Mouse (Mus musculus) liver, embryonic 11.5 days (tissue): ENCODE results near the gene Eml2. TPM values are rescaled to one million over a fixed set of nuclear protein-coding genes. Genes with fewer than 3 reads are reported as not detected.

Source experiments
- ATAC-seq: fragments of 200-750 bp; cut with Nextera tagmentation; replicated peaks from 2 replicates; pipeline ENCODE4 v1.8.0; 2017; ENCODE audit warnings: moderate number of reproducible peaks, mild to moderate bottlenecking, moderate TSS enrichment, moderate library complexity; ENCODE audit not compliant: low FRiP score
- DNase-seq: peaks from one replicate; pipeline ENCODE4 v3.0.0-alpha.2; 2017; ENCODE audit warnings: low spot score
- H3K27ac ChIP-seq: fragments of 300-500 bp; sonication (generic); 2 replicates; pipeline ENCODE4 v1.5.1; 2014; ENCODE audit warnings: mild to moderate bottlenecking, low read depth, low read length, control low read depth
- H3K27me3 ChIP-seq: fragments of 300-500 bp; sonication (generic); replicated peaks from 2 replicates; pipeline ENCODE4 v1.6.1; 2014; ENCODE audit warnings: low read length, mixed read lengths; ENCODE audit not compliant: control insufficient read depth, insufficient read depth
- H3K36me3 ChIP-seq: fragments of 300-500 bp; sonication (generic); 2 replicates; pipeline ENCODE4 v1.6.1; 2014; ENCODE audit warnings: mild to moderate bottlenecking, low read length, moderate library complexity, mixed read lengths; ENCODE audit not compliant: control insufficient read depth, insufficient read depth
- H3K4me1 ChIP-seq: fragments of 300-500 bp; sonication (generic); replicated peaks from 2 replicates; pipeline ENCODE4 v1.6.1; 2014; ENCODE audit warnings: low read length, mixed read lengths; ENCODE audit not compliant: control insufficient read depth, insufficient read depth
- H3K4me2 ChIP-seq: fragments of 300-500 bp; sonication (generic); 2 replicates; pipeline ENCODE4 v1.6.1; 2014; ENCODE audit warnings: mild to moderate bottlenecking, control low read depth, moderate library complexity
- H3K4me3 ChIP-seq: fragments of 300-500 bp; sonication (generic); 2 replicates; pipeline ENCODE4 v1.5.1; 2014; ENCODE audit warnings: low read depth, low read length, control low read depth
- H3K9ac ChIP-seq: fragments of 300-500 bp; sonication (generic); 2 replicates; pipeline ENCODE4 v1.6.1; 2014; ENCODE audit warnings: low read depth, low read length, control low read depth
- H3K9me3 ChIP-seq: fragments of 300-500 bp; sonication (generic); 2 replicates; pipeline ENCODE4 v1.6.1; 2016; ENCODE audit warnings: low read length, inconsistent platforms, mixed read lengths; ENCODE audit not compliant: control insufficient read depth
- WGBS: fragments of 180-500 bp; shearing (Covaris S2); extraction: QIAGEN DNeasy Blood & Tissue Kit; methylation state at CpG from one replicate; pipeline ENCODE4 v1.1.7; 2014; 5-methylcytosine and 5-hydroxymethylcytosine counted together
- polyA plus RNA-seq: library from polyadenylated mRNA; unstranded; fragments of >200 nt; fragmentation: Nextera tagmentation; extraction: Ambion mirVana; gene quantifications from 2 replicates; pipeline ENCODE4 v1.2.1, GENCODE M21; 2014

The Eml2 gene
- polyA plus RNA-seq = 2.7 and 3.8 TPM in 2 replicates

GRCm38 (mm10) chr7:19175708-19176515 is at the start of gene Eml2:
Gene Eml2, plus strand, starts transcription at chr7:19176421.
- peaks cover 46% of the 10 kb centered on the region for H3K27me3 ChIP-seq
- WGBS = 2% methylated on average over 30 of the region's 30 CpGs
- ATAC-seq (no peak; the same call in 1 of the 2 replicates), DNase-seq (no peak)
- H3K4me2 ChIP-seq = peak within 1 kb of the TSS; percentile 45
- H3K9me3 ChIP-seq = no peaks in the 10 kb centered on the region
- peak within 1 kb of the TSS; percentile 18; the same call in 1 of the 2 replicates for H3K4me3 ChIP-seq
- H3K4me1 ChIP-seq = peaks cover 30% of the 10 kb centered on the region
- H3K9ac ChIP-seq = no peak within 1 kb of the TSS
- H3K27ac ChIP-seq = no peak within 1 kb of the TSS
- H3K36me3 ChIP-seq = no peaks in the 10 kb centered on the region

- no peak for DNase-seq
Observed at GRCm38 (mm10) chr7:19127744-19128143, 48.5 kb upstream of the Eml2 start.

DNA sequence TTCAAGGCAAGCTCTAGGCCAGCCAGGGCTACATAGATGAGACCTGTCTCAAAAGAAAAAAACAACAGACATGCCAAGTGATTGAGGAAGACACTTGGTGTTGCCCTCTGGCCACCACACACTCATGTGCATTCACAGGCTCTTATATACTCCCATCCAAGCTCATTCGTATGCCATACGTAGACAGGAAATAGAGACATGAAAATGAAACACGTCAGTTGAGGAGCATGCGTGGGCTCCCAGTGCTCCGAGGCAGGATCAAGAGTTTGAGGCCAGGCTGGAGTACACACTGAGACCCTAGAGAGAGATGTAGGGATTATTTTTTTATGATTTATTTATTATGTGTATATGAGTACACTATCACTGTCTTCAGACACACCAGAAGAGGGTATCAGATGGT is 46.8 kb upstream of the Eml2 start:
- H3K9ac ChIP-seq = no peak overlapping the region
- peaks cover 10% of the 10 kb centered on the region; the same call in 1 of the 2 replicates for H3K4me1 ChIP-seq
- no peak overlapping the region for H3K4me3 ChIP-seq
- H3K36me3 ChIP-seq = 0 out of 2 replicates have a peak, but pooled peaks cover 3% of the 10 kb centered on the region
- no peak overlapping the region for H3K27ac ChIP-seq
- DNase-seq = no peak
- no peaks in the 10 kb centered on the region for H3K9me3 ChIP-seq
- H3K27me3 ChIP-seq = no peaks in the 10 kb centered on the region
- no peak overlapping the region for H3K4me2 ChIP-seq
- 93% methylated on average over 5 of the region's 5 CpGs for WGBS
- no peak for ATAC-seq

More at GRCm38 (mm10) chr7:19127744-19128143, 48.5 kb upstream of the Eml2 start:
- 92% methylated on average over 5 of the region's 5 CpGs for WGBS
- no peak overlapping the region for H3K27ac ChIP-seq
- H3K9ac ChIP-seq = no peak overlapping the region
- H3K36me3 ChIP-seq = 0 out of 2 replicates have a peak, but pooled peaks cover 3% of the 10 kb centered on the region
- no peak for ATAC-seq
- H3K4me3 ChIP-seq = no peak overlapping the region
- no peaks in the 10 kb centered on the region for H3K9me3 ChIP-seq
- no peaks in the 10 kb centered on the region for H3K27me3 ChIP-seq
- peaks cover 10% of the 10 kb centered on the region; the same call in 1 of the 2 replicates for H3K4me1 ChIP-seq
- no peak overlapping the region for H3K4me2 ChIP-seq

- H3K9me3 ChIP-seq = no peaks in the 10 kb centered on the region
- DNase-seq (no peak), ATAC-seq (no peak)
- H3K4me2 ChIP-seq = peak overlapping the region; percentile 71
- H3K4me3 ChIP-seq = peak overlapping the region; percentile 44
- H3K4me1 ChIP-seq = peaks cover 10% of the 10 kb centered on the region; the same call in 1 of the 2 replicates
- no peaks in the 10 kb centered on the region for H3K27me3 ChIP-seq
- no peak overlapping the region for H3K9ac ChIP-seq
- peak overlapping the region; percentile 1 for H3K27ac ChIP-seq
- H3K36me3 ChIP-seq = peaks cover 4% of the 10 kb centered on the region
- WGBS = 27% methylated on average over 4 of the region's 4 CpGs
Observed at GRCm38 (mm10) chr7:19130657-19131056, 45.6 kb upstream of the Eml2 start.

- peak overlapping the region; percentile 44 for H3K4me3 ChIP-seq
- DNase-seq (peak; percentile 97), ATAC-seq (peak; percentile 97)
- peak overlapping the region; percentile 71 for H3K4me2 ChIP-seq
- H3K36me3 ChIP-seq = peaks cover 11% of the 10 kb centered on the region
- H3K9ac ChIP-seq = no peak overlapping the region; the same call in 1 of the 2 replicates
- WGBS = under 1% methylated on average over 39 of the region's 39 CpGs
- H3K9me3 ChIP-seq = no peaks in the 10 kb centered on the region
- peaks cover 10% of the 10 kb centered on the region; the same call in 1 of the 2 replicates for H3K4me1 ChIP-seq
- H3K27me3 ChIP-seq = no peaks in the 10 kb centered on the region
- peak overlapping the region; percentile 1; the same call in 1 of the 2 replicates for H3K27ac ChIP-seq
Observed at GRCm38 (mm10) chr7:19131324-19131848, 44.8 kb upstream of the Eml2 start.

GRCm38 (mm10) chr7:19136168-19136567 is 40.1 kb upstream of the Eml2 start:
- H3K4me3 ChIP-seq = no peak overlapping the region
- ATAC-seq = no peak
- no peak overlapping the region for H3K27ac ChIP-seq
- H3K9ac ChIP-seq = no peak overlapping the region
- no peaks in the 10 kb centered on the region for H3K27me3 ChIP-seq
- H3K4me1 ChIP-seq = peaks cover 4% of the 10 kb centered on the region; the same call in 1 of the 2 replicates
- peaks cover 38% of the 10 kb centered on the region for H3K36me3 ChIP-seq
- no peaks in the 10 kb centered on the region for H3K9me3 ChIP-seq
- no peak overlapping the region for H3K4me2 ChIP-seq
- no peak for DNase-seq
- 95% methylated on average over 13 of the region's 13 CpGs for WGBS

GRCm38 (mm10) chr7:19136673-19137334 is 39.4 kb upstream of the Eml2 start:
- ATAC-seq (no peak), DNase-seq (no peak)
- 92% methylated on average over 38 of the region's 38 CpGs for WGBS

GRCm38 (mm10) chr7:19137380-19137779 is 38.8 kb upstream of the Eml2 start:
- H3K27me3 ChIP-seq = no peaks in the 10 kb centered on the region
- peaks cover 38% of the 10 kb centered on the region for H3K36me3 ChIP-seq
- ATAC-seq = no peak
- 56% methylated on average over 5 of the region's 5 CpGs for WGBS
- no peaks in the 10 kb centered on the region for H3K9me3 ChIP-seq
- no peak for DNase-seq
- no peak overlapping the region for H3K9ac ChIP-seq
- no peak overlapping the region for H3K27ac ChIP-seq
- H3K4me2 ChIP-seq = no peak overlapping the region
- no peak overlapping the region for H3K4me3 ChIP-seq
- no peaks in the 10 kb centered on the region for H3K4me1 ChIP-seq

More at GRCm38 (mm10) chr7:19136673-19137334, 39.4 kb upstream of the Eml2 start:
- H3K4me1 ChIP-seq = peaks cover 1% of the 10 kb centered on the region; the same call in 1 of the 2 replicates
- H3K9me3 ChIP-seq = no peaks in the 10 kb centered on the region
- H3K36me3 ChIP-seq = peaks cover 38% of the 10 kb centered on the region
- H3K4me3 ChIP-seq = no peak overlapping the region
- H3K27ac ChIP-seq = no peak overlapping the region
- H3K4me2 ChIP-seq = no peak overlapping the region
- no peaks in the 10 kb centered on the region for H3K27me3 ChIP-seq
- H3K9ac ChIP-seq = no peak overlapping the region
